Mouse (Mus musculus): ENCODE measurements around the gene Tatdn3. TPM values are rescaled to one million over a fixed set of nuclear protein-coding genes. Genes with fewer than 3 reads are reported as not detected.

Tatdn3 gene
- polyA plus RNA-seq, 1 experiment = 2.2 TPM

DNA sequence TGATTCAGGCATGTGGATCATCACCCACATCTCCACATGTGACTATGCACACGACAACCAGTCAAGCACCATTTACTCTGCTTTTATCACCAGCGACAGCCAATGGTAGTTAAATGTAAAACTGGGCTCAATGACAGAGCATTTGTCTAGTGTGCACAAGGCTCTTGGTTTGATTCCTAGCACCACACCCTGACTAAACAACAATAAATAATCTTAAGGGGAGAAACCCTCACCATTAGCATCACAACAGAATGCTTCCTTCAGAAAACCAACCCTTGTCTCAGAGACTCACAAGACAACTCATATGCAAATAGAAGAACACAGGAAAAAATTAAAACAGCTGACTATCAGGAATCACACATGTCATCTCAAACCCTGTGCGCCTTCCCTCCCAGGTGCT lies 48.5 kb downstream of the Tatdn3 start:
- no peaks in the 10 kb centered on the region for H3K27me3 ChIP-seq (ENCODE audit: control insufficient read depth, insufficient read depth, low read length)
- no peak overlapping the region for H3K4me3 ChIP-seq (ENCODE audit: extremely low read depth, insufficient read depth, insufficient read length)
- WGBS = 94% methylated on average over 3 of the region's 3 CpGs
- H3K27ac ChIP-seq (ENCODE audit: insufficient read depth, low read length) = no peak overlapping the region
- H3K4me1 ChIP-seq (ENCODE audit: control insufficient read depth, insufficient read depth, insufficient read length) = no peaks in the 10 kb centered on the region
- DNase-seq (ENCODE audit: low read depth in 1 of 2, low spot score in 2 of 2) = no peak
- TF ChIP-seq CTCF (IDR thresholded peaks at IDR 0.05; ENCODE audit: extremely low read depth, insufficient read depth, insufficient read length, insufficient replicate concordance) (no peak), POLR2A (IDR thresholded peaks at IDR 0.05; ENCODE audit: low read depth, low read length) (no peak)
- H3K36me3 ChIP-seq (ENCODE audit: control insufficient read depth, insufficient read depth, low read length) = peaks cover 9% of the 10 kb centered on the region; the same call in 1 of the 2 replicates

- TF ChIP-seq POLR2A (IDR thresholded peaks at IDR 0.05; ENCODE audit: low read depth, low read length) (no peak), CTCF (IDR thresholded peaks at IDR 0.05; ENCODE audit: extremely low read depth, insufficient read depth, insufficient read length, insufficient replicate concordance) (0 out of 2 replicates have a peak, but pooled peaks have one; percentile 1)
- no peak overlapping the region for H3K27ac ChIP-seq (ENCODE audit: insufficient read depth, low read length)
- H3K27me3 ChIP-seq (ENCODE audit: control insufficient read depth, insufficient read depth, low read length) = no peaks in the 10 kb centered on the region
- no peaks in the 10 kb centered on the region for H3K4me1 ChIP-seq (ENCODE audit: control insufficient read depth, insufficient read depth, insufficient read length)
- H3K36me3 ChIP-seq (ENCODE audit: control insufficient read depth, insufficient read depth, low read length) = peaks cover 17% of the 10 kb centered on the region
- DNase-seq (ENCODE audit: low read depth in 1 of 2, low spot score in 2 of 2) = no peak
- WGBS = 98% methylated on average over 5 of the region's 5 CpGs
- H3K4me3 ChIP-seq (ENCODE audit: extremely low read depth, insufficient read depth, insufficient read length) = no peak overlapping the region
These were observed 54.0 kb downstream of the Tatdn3 start for GRCm38 (mm10) chr1:191008707-191009106.

- no peak for DNase-seq (ENCODE audit: low read depth in 1 of 2, low spot score in 2 of 2)
- H3K27me3 ChIP-seq (ENCODE audit: control insufficient read depth, insufficient read depth, low read length) = no peaks in the 10 kb centered on the region
- 78% methylated on average over 6 of the region's 6 CpGs for WGBS
- no peak overlapping the region for H3K4me3 ChIP-seq (ENCODE audit: extremely low read depth, insufficient read depth, insufficient read length)
- H3K4me1 ChIP-seq (ENCODE audit: control insufficient read depth, insufficient read depth, insufficient read length) = no peaks in the 10 kb centered on the region
- peaks cover 2% of the 10 kb centered on the region for H3K36me3 ChIP-seq (ENCODE audit: control insufficient read depth, insufficient read depth, low read length)
- no peak overlapping the region for H3K27ac ChIP-seq (ENCODE audit: insufficient read depth, low read length)
- TF ChIP-seq CTCF (IDR thresholded peaks at IDR 0.05; ENCODE audit: extremely low read depth, insufficient read depth, insufficient read length, insufficient replicate concordance) (peak; percentile 4; the same call in 1 of the 2 replicates), POLR2A (IDR thresholded peaks at IDR 0.05; ENCODE audit: low read depth, low read length) (no peak)
These were observed 60.5 kb downstream of the Tatdn3 start for GRCm38 (mm10) chr1:191002201-191002600.

- no peaks in the 10 kb centered on the region; the same call in none of the 2 replicates for H3K36me3 ChIP-seq (ENCODE audit: control insufficient read depth, insufficient read depth, low read length)
- TF ChIP-seq POLR2A (IDR thresholded peaks at IDR 0.05; ENCODE audit: low read depth, low read length) (no peak), CTCF (IDR thresholded peaks at IDR 0.05; ENCODE audit: extremely low read depth, insufficient read depth, insufficient read length, insufficient replicate concordance) (no peak)
- H3K27ac ChIP-seq (ENCODE audit: insufficient read depth, low read length) = no peak overlapping the region
- H3K4me1 ChIP-seq (ENCODE audit: control insufficient read depth, insufficient read depth, insufficient read length) = no peaks in the 10 kb centered on the region
- DNase-seq (ENCODE audit: low read depth in 1 of 2, low spot score in 2 of 2) = no peak
- no peak overlapping the region for H3K4me3 ChIP-seq (ENCODE audit: extremely low read depth, insufficient read depth, insufficient read length)
- no peaks in the 10 kb centered on the region for H3K27me3 ChIP-seq (ENCODE audit: control insufficient read depth, insufficient read depth, low read length)
- 86% methylated on average over 3 of the region's 3 CpGs for WGBS
These were observed 62.0 kb downstream of the Tatdn3 start for GRCm38 (mm10) chr1:191000686-191001085.

DNA sequence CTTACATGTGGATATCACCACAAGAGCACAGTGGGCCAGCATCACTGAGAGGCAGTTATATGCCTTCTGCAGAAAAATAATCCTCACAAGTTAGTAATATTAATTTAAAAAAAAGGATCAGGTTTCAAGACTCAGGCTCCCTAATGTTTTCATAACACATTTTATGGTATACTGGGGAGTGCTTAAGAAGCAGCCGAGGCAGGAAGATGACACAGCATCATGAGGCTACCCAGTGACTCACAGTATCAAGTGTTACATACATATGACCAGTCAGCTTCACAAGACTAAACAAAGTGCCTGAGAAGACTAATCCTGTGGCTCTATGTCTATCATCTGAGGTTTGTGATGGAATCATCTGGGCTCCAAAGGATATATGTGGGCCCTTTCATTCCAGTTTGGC lies 64.7 kb downstream of the Tatdn3 start:
- no peak for DNase-seq (ENCODE audit: low read depth in 1 of 2, low spot score in 2 of 2)
- no peaks in the 10 kb centered on the region for H3K36me3 ChIP-seq (ENCODE audit: control insufficient read depth, insufficient read depth, low read length)
- H3K4me1 ChIP-seq (ENCODE audit: control insufficient read depth, insufficient read depth, insufficient read length) = no peaks in the 10 kb centered on the region
- WGBS = 60% methylated on average over 1 of the region's 1 CpGs
- TF ChIP-seq CTCF (IDR thresholded peaks at IDR 0.05; ENCODE audit: extremely low read depth, insufficient read depth, insufficient read length, insufficient replicate concordance) (no peak), POLR2A (IDR thresholded peaks at IDR 0.05; ENCODE audit: low read depth, low read length) (no peak)
- H3K4me3 ChIP-seq (ENCODE audit: extremely low read depth, insufficient read depth, insufficient read length) = no peak overlapping the region
- H3K27me3 ChIP-seq (ENCODE audit: control insufficient read depth, insufficient read depth, low read length) = no peaks in the 10 kb centered on the region
- H3K27ac ChIP-seq (ENCODE audit: insufficient read depth, low read length) = no peak overlapping the region

- Histone ChIP-seq H3K27me3 (ENCODE audit: control insufficient read depth, insufficient read depth, low read length) (no peaks in the 10 kb centered on the region), H3K27ac (ENCODE audit: insufficient read depth, low read length) (no peak overlapping the region), H3K36me3 (ENCODE audit: control insufficient read depth, insufficient read depth, low read length) (no peaks in the 10 kb centered on the region), H3K4me3 (ENCODE audit: extremely low read depth, insufficient read depth, insufficient read length) (no peak overlapping the region), H3K4me1 (ENCODE audit: control insufficient read depth, insufficient read depth, insufficient read length) (no peaks in the 10 kb centered on the region)
- TF ChIP-seq POLR2A (IDR thresholded peaks at IDR 0.05; ENCODE audit: low read depth, low read length) (no peak), CTCF (IDR thresholded peaks at IDR 0.05; ENCODE audit: extremely low read depth, insufficient read depth, insufficient read length, insufficient replicate concordance) (no peak)
- no peak for DNase-seq (ENCODE audit: low read depth in 1 of 2, low spot score in 2 of 2)
- WGBS = 61% methylated on average over 6 of the region's 6 CpGs
These were observed 66.3 kb downstream of the Tatdn3 start for GRCm38 (mm10) chr1:190996346-190996877.

Other genes starting within 250 kb of the Tatdn3 start
- 3.8 and 6.4 TPM in 2 replicates for gene Rps6kc1, start 151.2 kb downstream of the Tatdn3 start, polyA plus RNA-seq (2012; rRNA removed)
- gene Angel2, start 137.8 kb downstream of the Tatdn3 start, polyA plus RNA-seq (2012; rRNA removed) = 20.2 and 20.5 TPM in 2 replicates
- 0.56 and 1.2 TPM in 2 replicates for gene Vash2, start 83.6 kb downstream of the Tatdn3 start, polyA plus RNA-seq (2012; rRNA removed)
- gene Flvcr1, start 36.8 kb downstream of the Tatdn3 start, polyA plus RNA-seq (2012; rRNA removed) = 15.6 and 26.4 TPM in 2 replicates
- not detected in 2 replicates for gene Spata45, start 26.3 kb downstream of the Tatdn3 start, polyA plus RNA-seq (2012; rRNA removed)
- 1.4 and 3.5 TPM in 2 replicates for gene Nsl1, start 80 bp upstream of the Tatdn3 start, polyA plus RNA-seq (2012; rRNA removed)
- 22.7 and 30.7 TPM in 2 replicates for gene Batf3, start 34.9 kb upstream of the Tatdn3 start, polyA plus RNA-seq (2012; rRNA removed)
- not detected in 2 replicates for gene Fam71a, start 101.9 kb upstream of the Tatdn3 start, polyA plus RNA-seq (2012; rRNA removed)
- gene Atf3, start 155.1 kb upstream of the Tatdn3 start, polyA plus RNA-seq (2012; rRNA removed) = 1.6 and 2.3 TPM in 2 replicates

Data from spleen, adult 2 months (tissue).